Mouse (Mus musculus): Measurements from ENCODE around the gene Muc2. TPM values are rescaled to one million over a fixed set of nuclear protein-coding genes. Genes with fewer than 3 reads are reported as not detected.

Muc2 gene
- polyA plus RNA-seq, 1 experiment from 2014 or later: 0.17 TPM

- no peaks in the 10 kb centered on the region for H3K9me3 ChIP-seq (replicated peaks)
- H3K9ac ChIP-seq: peak overlapping the region; percentile 64
- peak overlapping the region; percentile 90 for H3K27ac ChIP-seq
- peak overlapping the region; percentile 69 for H3K4me2 ChIP-seq
- H3K4me1 ChIP-seq: peaks cover 81% of the 10 kb centered on the region
- peak; percentile 99 for ATAC-seq
- peak overlapping the region; percentile 22; the same call in 1 of the 2 replicates for H3K4me3 ChIP-seq
- H3K36me3 ChIP-seq: no peaks in the 10 kb centered on the region
- WGBS (ENCODE audit: insufficient replicate concordance): 19% methylated on average over 8 of the region's 8 CpGs
- peaks cover 36% of the 10 kb centered on the region for H3K27me3 ChIP-seq (replicated peaks)
Observed at GRCm38 (mm10) chr7:141770988-141771387, 80.8 kb downstream of the Muc2 start.

- WGBS (ENCODE audit: insufficient replicate concordance): 63% methylated on average over 1 of the region's 1 CpGs
- ATAC-seq: no peak
- peaks cover 34% of the 10 kb centered on the region for H3K27me3 ChIP-seq (replicated peaks)
- H3K4me2 ChIP-seq: no peak overlapping the region; the same call in 1 of the 2 replicates
- peaks cover 75% of the 10 kb centered on the region for H3K4me1 ChIP-seq
- H3K4me3 ChIP-seq: no peak overlapping the region
- no peaks in the 10 kb centered on the region for H3K36me3 ChIP-seq
- peak overlapping the region; percentile 64 for H3K9ac ChIP-seq
- peak overlapping the region; percentile 90 for H3K27ac ChIP-seq
- no peaks in the 10 kb centered on the region for H3K9me3 ChIP-seq (replicated peaks)
Observed at GRCm38 (mm10) chr7:141772058-141772557, 82.0 kb downstream of the Muc2 start.

GRCm38 (mm10) chr7:141774855-141775254 lies 84.7 kb downstream of the Muc2 start:
- Histone ChIP-seq H3K27me3 (replicated peaks) (peaks cover 52% of the 10 kb centered on the region), H3K9me3 (replicated peaks) (no peaks in the 10 kb centered on the region), H3K9ac (no peak overlapping the region), H3K27ac (no peak overlapping the region), H3K4me2 (no peak overlapping the region), H3K4me1 (peaks cover 66% of the 10 kb centered on the region), H3K4me3 (no peak overlapping the region), H3K36me3 (no peaks in the 10 kb centered on the region)
- no peak for ATAC-seq
- 32% methylated on average over 2 of the region's 2 CpGs for whole genome bisulfite sequencing (ENCODE audit: insufficient replicate concordance)

GRCm38 (mm10) chr7:141776199-141776598 lies 86.1 kb downstream of the Muc2 start:
- Histone ChIP-seq H3K27me3 (replicated peaks) (peaks cover 64% of the 10 kb centered on the region), H3K4me2 (no peak overlapping the region), H3K4me3 (no peak overlapping the region), H3K4me1 (peaks cover 52% of the 10 kb centered on the region), H3K9me3 (replicated peaks) (no peaks in the 10 kb centered on the region), H3K27ac (no peak overlapping the region), H3K36me3 (no peaks in the 10 kb centered on the region), H3K9ac (no peak overlapping the region)
- no peak for ATAC-seq
- WGBS (ENCODE audit: insufficient replicate concordance): 65% methylated on average over 5 of the region's 5 CpGs

- no peak within 1 kb of the TSS for H3K27ac ChIP-seq
- ATAC-seq: no peak
- WGBS (ENCODE audit: insufficient replicate concordance): 60% methylated on average over 6 of the region's 6 CpGs
- no peaks in the 10 kb centered on the region for H3K4me1 ChIP-seq
- H3K9me3 ChIP-seq (replicated peaks): no peaks in the 10 kb centered on the region
- H3K27me3 ChIP-seq (replicated peaks): peaks cover 45% of the 10 kb centered on the region; the same call in 1 of the 2 replicates
- no peak within 1 kb of the TSS for H3K4me3 ChIP-seq
- no peaks in the 10 kb centered on the region for H3K36me3 ChIP-seq
- no peak within 1 kb of the TSS for H3K9ac ChIP-seq
- no peak within 1 kb of the TSS for H3K4me2 ChIP-seq
Observed at GRCm38 (mm10) chr7:141788677-141789452, 98.7 kb downstream of the Muc2 start, which contains the start of gene Muc5ac. Gene Muc5ac (plus strand): TSS chr7:141788972.

GRCm38 (mm10) chr7:141794251-141794650 lies 104.1 kb downstream of the Muc2 start:
- H3K4me1 ChIP-seq: no peaks in the 10 kb centered on the region
- no peak overlapping the region for H3K27ac ChIP-seq
- peaks cover 11% of the 10 kb centered on the region for H3K9me3 ChIP-seq (replicated peaks)
- no peak for ATAC-seq
- H3K4me3 ChIP-seq: no peak overlapping the region
- WGBS (ENCODE audit: insufficient replicate concordance): 64% methylated on average over 1 of the region's 1 CpGs
- no peak overlapping the region for H3K4me2 ChIP-seq
- H3K36me3 ChIP-seq: no peaks in the 10 kb centered on the region
- H3K9ac ChIP-seq: no peak overlapping the region
- H3K27me3 ChIP-seq (replicated peaks): peaks cover 7% of the 10 kb centered on the region

GRCm38 (mm10) chr7:141803206-141803605 lies 113.1 kb downstream of the Muc2 start:
- Histone ChIP-seq H3K36me3 (no peaks in the 10 kb centered on the region), H3K9me3 (replicated peaks) (peaks cover under 1% of the 10 kb centered on the region; the same call in 1 of the 2 replicates), H3K4me1 (no peaks in the 10 kb centered on the region), H3K4me2 (no peak overlapping the region), H3K4me3 (no peak overlapping the region), H3K9ac (no peak overlapping the region), H3K27me3 (replicated peaks) (peaks cover 16% of the 10 kb centered on the region; the same call in 1 of the 2 replicates), H3K27ac (no peak overlapping the region)
- 71% methylated on average over 7 of the region's 7 CpGs for WGBS (ENCODE audit: insufficient replicate concordance)
- ATAC-seq: no peak

Other genes with a start within 250 kb of the Muc2 start
- 17.3 and 17.7 TPM in 2 replicates for gene Pidd1, start 246.3 kb upstream of the Muc2 start, polyA plus RNA-seq (2016; fragmentation: Nextera tagmentation; extraction: Ambion mirVana)
- gene Rplp2, start 243.0 kb upstream of the Muc2 start, polyA plus RNA-seq (2016; fragmentation: Nextera tagmentation; extraction: Ambion mirVana): 1,288 and 1,344 TPM in 2 replicates
- gene Pnpla2, start 235.1 kb upstream of the Muc2 start, polyA plus RNA-seq (2016; fragmentation: Nextera tagmentation; extraction: Ambion mirVana): 16.6 and 17.8 TPM in 2 replicates
- 3.7 and 5.8 TPM in 2 replicates for gene Cracr2b, start 229.2 kb upstream of the Muc2 start, polyA plus RNA-seq (2016; fragmentation: Nextera tagmentation; extraction: Ambion mirVana)
- gene Cd151, start 222.9 kb upstream of the Muc2 start, polyA plus RNA-seq (2016; fragmentation: Nextera tagmentation; extraction: Ambion mirVana): 5.7 and 6.2 TPM in 2 replicates
- gene Polr2l, start 215.2 kb upstream of the Muc2 start, polyA plus RNA-seq (2016; fragmentation: Nextera tagmentation; extraction: Ambion mirVana): 74.6 and 76.1 TPM in 2 replicates
- gene Tspan4, start 215.1 kb upstream of the Muc2 start, polyA plus RNA-seq (2016; fragmentation: Nextera tagmentation; extraction: Ambion mirVana): 56.1 and 60.9 TPM in 2 replicates
- gene Chid1, start 150.5 kb upstream of the Muc2 start, polyA plus RNA-seq (2016; fragmentation: Nextera tagmentation; extraction: Ambion mirVana): 32.0 and 32.7 TPM in 2 replicates
- gene Ap2a2, start 128.2 kb upstream of the Muc2 start, polyA plus RNA-seq (2016; fragmentation: Nextera tagmentation; extraction: Ambion mirVana): 91.6 and 92.0 TPM in 2 replicates
- gene Muc6, start 35.0 kb upstream of the Muc2 start, polyA plus RNA-seq (2016; fragmentation: Nextera tagmentation; extraction: Ambion mirVana): 1.5 and 1.9 TPM in 2 replicates
- not detected in 2 replicates for gene Muc5ac, start 98.6 kb downstream of the Muc2 start, polyA plus RNA-seq (2016; fragmentation: Nextera tagmentation; extraction: Ambion mirVana)
- gene Muc5b, start 148.7 kb downstream of the Muc2 start, polyA plus RNA-seq (2016; fragmentation: Nextera tagmentation; extraction: Ambion mirVana): 0.01 TPM in 1 of 2 replicates, not detected in the other
- gene Tollip, start 228.2 kb downstream of the Muc2 start, polyA plus RNA-seq (2016; fragmentation: Nextera tagmentation; extraction: Ambion mirVana): 30.9 and 31.0 TPM in 2 replicates